Mouse (Mus musculus): ENCODE results near the gene Gm26727.
"Not testable (repeated sequence)": the region's sequence is repeated elsewhere in the genome, so short reads cannot be mapped to it uniquely, and the experiment has no call there.

Gm26727 gene

DNA sequence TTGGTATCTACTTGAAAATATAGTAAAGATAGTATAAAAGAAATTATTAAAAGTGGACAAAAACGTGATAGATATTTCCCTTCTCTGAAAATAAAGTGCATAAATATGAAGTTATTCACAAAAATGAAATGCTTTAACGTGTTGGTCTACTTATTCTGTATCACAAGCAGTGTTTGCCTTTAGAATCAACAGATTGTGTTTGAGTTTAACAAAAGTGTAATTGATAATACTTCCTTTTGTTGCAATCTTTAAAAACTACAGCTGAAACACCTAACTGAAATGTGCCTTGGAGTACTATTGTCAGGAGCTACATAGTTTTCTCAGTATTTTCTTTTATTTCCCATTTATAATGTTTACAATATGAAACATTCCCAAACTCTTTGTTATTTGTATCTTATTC is at the start of gene Gm26727:
Gene Gm26727, minus strand, starts transcription at position 101 of the 400 bp plus-strand sequence.
- DNase-seq (ENCODE audit: low read depth, low spot score): no peak
- Histone ChIP-seq H3K36me3 (ENCODE audit: control insufficient read depth, insufficient read depth, low read length, poor library complexity, severe bottlenecking) (no peaks in the 10 kb centered on the region), H3K27me3 (ENCODE audit: control insufficient read depth, insufficient read depth, low read length, poor library complexity, severe bottlenecking) (no peaks in the 10 kb centered on the region)

- no peaks in the 10 kb centered on the region for H3K36me3 ChIP-seq (ENCODE audit: control insufficient read depth, insufficient read depth, low read length, poor library complexity, severe bottlenecking)
- H3K27me3 ChIP-seq (ENCODE audit: control insufficient read depth, insufficient read depth, low read length, poor library complexity, severe bottlenecking): no peaks in the 10 kb centered on the region
- no peak for DNase-seq (ENCODE audit: low read depth, low spot score)
Observed at GRCm38 (mm10) chr2:67481051-67481450, 48.1 kb upstream of the Gm26727 start.

GRCm38 (mm10) chr2:67477753-67478152 is 44.8 kb upstream of the Gm26727 start:
- H3K27me3 ChIP-seq (ENCODE audit: control insufficient read depth, insufficient read depth, low read length, poor library complexity, severe bottlenecking): no peaks in the 10 kb centered on the region
- no peaks in the 10 kb centered on the region for H3K36me3 ChIP-seq (ENCODE audit: control insufficient read depth, insufficient read depth, low read length, poor library complexity, severe bottlenecking)
- no peak for DNase-seq (ENCODE audit: low read depth, low spot score)

GRCm38 (mm10) chr2:67470030-67470429 is 37.0 kb upstream of the Gm26727 start:
- not testable (repeated sequence) for DNase-seq (ENCODE audit: low read depth, low spot score); H3K36me3 ChIP-seq (ENCODE audit: control insufficient read depth, insufficient read depth, low read length, poor library complexity, severe bottlenecking); H3K27me3 ChIP-seq (ENCODE audit: control insufficient read depth, insufficient read depth, low read length, poor library complexity, severe bottlenecking)

- no peak for DNase-seq (ENCODE audit: low read depth, low spot score)
- no peaks in the 10 kb centered on the region for H3K36me3 ChIP-seq (ENCODE audit: control insufficient read depth, insufficient read depth, low read length, poor library complexity, severe bottlenecking)
- H3K27me3 ChIP-seq (ENCODE audit: control insufficient read depth, insufficient read depth, low read length, poor library complexity, severe bottlenecking): no peaks in the 10 kb centered on the region
Observed at GRCm38 (mm10) chr2:67467036-67467435, 34.1 kb upstream of the Gm26727 start.

- no peak for DNase-seq (ENCODE audit: low read depth, low spot score)
- Histone ChIP-seq H3K36me3 (ENCODE audit: control insufficient read depth, insufficient read depth, low read length, poor library complexity, severe bottlenecking) (no peaks in the 10 kb centered on the region), H3K27me3 (ENCODE audit: control insufficient read depth, insufficient read depth, low read length, poor library complexity, severe bottlenecking) (no peaks in the 10 kb centered on the region)
Observed at GRCm38 (mm10) chr2:67460857-67461256, 27.9 kb upstream of the Gm26727 start.

- Histone ChIP-seq H3K27me3 (ENCODE audit: control insufficient read depth, insufficient read depth, low read length, poor library complexity, severe bottlenecking) (no peaks in the 10 kb centered on the region), H3K36me3 (ENCODE audit: control insufficient read depth, insufficient read depth, low read length, poor library complexity, severe bottlenecking) (no peaks in the 10 kb centered on the region)
- no peak for DNase-seq (ENCODE audit: low read depth, low spot score)
Observed at GRCm38 (mm10) chr2:67447206-67447605, 14.2 kb upstream of the Gm26727 start.

GRCm38 (mm10) chr2:67446772-67447171 is 13.8 kb upstream of the Gm26727 start:
- DNase-seq (ENCODE audit: low read depth, low spot score): no peak
- Histone ChIP-seq H3K27me3 (ENCODE audit: control insufficient read depth, insufficient read depth, low read length, poor library complexity, severe bottlenecking) (no peaks in the 10 kb centered on the region), H3K36me3 (ENCODE audit: control insufficient read depth, insufficient read depth, low read length, poor library complexity, severe bottlenecking) (no peaks in the 10 kb centered on the region)

- DNase-seq (ENCODE audit: low read depth, low spot score): no peak
- Histone ChIP-seq H3K27me3 (ENCODE audit: control insufficient read depth, insufficient read depth, low read length, poor library complexity, severe bottlenecking) (no peaks in the 10 kb centered on the region), H3K36me3 (ENCODE audit: control insufficient read depth, insufficient read depth, low read length, poor library complexity, severe bottlenecking) (no peaks in the 10 kb centered on the region)
Observed at GRCm38 (mm10) chr2:67445780-67446179, 12.8 kb upstream of the Gm26727 start, which contains the start of gene Xirp2. TSS of gene Xirp2 (plus strand) at chr2:67446002.

GRCm38 (mm10) chr2:67438309-67438708 is 5.3 kb upstream of the Gm26727 start:
- H3K36me3 ChIP-seq (ENCODE audit: control insufficient read depth, insufficient read depth, low read length, poor library complexity, severe bottlenecking): no peaks in the 10 kb centered on the region
- no peaks in the 10 kb centered on the region for H3K27me3 ChIP-seq (ENCODE audit: control insufficient read depth, insufficient read depth, low read length, poor library complexity, severe bottlenecking)
- no peak for DNase-seq (ENCODE audit: low read depth, low spot score)

DNA sequence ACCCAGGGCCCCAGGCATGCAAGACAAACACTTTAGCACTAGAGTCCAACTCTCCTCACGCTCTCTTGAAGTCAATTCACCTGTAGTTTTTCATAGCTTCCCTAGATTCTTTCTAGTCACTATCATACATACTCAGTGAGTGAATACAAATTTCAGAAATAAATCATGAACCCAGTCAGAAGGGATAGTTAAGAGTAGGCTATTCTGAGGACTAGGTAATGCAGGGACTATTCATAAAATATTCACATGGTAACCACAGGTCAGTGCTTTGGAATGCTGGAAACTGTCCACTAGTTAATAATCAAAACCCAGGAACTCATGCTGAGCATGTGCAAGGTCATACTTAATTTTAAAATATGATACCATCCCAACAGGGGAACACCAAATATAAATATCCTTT is 10.2 kb downstream of the Gm26727 start:
- no peaks in the 10 kb centered on the region for H3K36me3 ChIP-seq (ENCODE audit: control insufficient read depth, insufficient read depth, low read length, poor library complexity, severe bottlenecking)
- DNase-seq (ENCODE audit: low read depth, low spot score): no peak
- no peaks in the 10 kb centered on the region for H3K27me3 ChIP-seq (ENCODE audit: control insufficient read depth, insufficient read depth, low read length, poor library complexity, severe bottlenecking)

DNA sequence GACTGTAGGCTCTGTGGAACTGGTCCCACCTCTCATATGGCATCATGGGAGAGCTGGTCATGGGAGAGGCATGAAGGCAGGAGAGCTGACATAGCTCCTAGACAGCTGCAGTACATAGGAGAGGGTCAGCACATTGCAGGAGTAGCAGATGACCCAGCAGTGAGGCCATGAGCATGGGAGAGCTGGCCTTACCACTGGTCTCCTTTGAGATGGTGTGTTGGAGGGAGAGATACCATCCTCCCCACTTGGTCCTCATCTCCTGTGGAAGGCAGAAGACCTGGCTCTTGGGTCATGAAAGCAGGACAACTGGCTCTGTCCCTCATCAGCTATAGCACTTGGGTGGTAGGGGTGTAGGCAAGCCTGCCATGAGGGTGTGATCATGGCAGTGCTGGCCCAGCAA is 12.1 kb downstream of the Gm26727 start:
- no peak for DNase-seq (ENCODE audit: low read depth, low spot score)
- Histone ChIP-seq H3K27me3 (ENCODE audit: control insufficient read depth, insufficient read depth, low read length, poor library complexity, severe bottlenecking) (no peaks in the 10 kb centered on the region), H3K36me3 (ENCODE audit: control insufficient read depth, insufficient read depth, low read length, poor library complexity, severe bottlenecking) (no peaks in the 10 kb centered on the region)

DNA sequence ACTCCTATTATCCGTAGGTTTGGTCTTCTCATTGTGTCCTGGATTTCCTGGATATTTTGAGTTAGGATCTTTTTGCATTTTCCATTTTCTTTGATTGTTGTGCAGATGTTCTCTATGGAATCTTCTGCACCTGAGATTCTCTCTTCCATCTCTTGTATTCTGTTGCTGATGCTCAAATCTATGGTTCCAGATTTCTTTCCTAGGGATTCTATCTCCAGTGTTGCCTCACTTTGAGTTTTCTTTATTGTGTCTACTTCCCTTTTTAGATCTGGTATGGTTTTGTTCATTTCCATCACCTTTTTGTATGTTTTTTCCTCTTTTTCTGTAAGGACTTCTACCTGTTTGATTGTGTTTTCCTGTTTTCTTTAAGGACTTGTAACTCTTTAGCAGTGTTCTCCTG is 19.6 kb downstream of the Gm26727 start, which contains the start of gene Gm21830:
Gene Gm21830, plus strand, starts transcription at position 301 of the 400 bp plus-strand sequence.
- H3K36me3 ChIP-seq (ENCODE audit: control insufficient read depth, insufficient read depth, low read length, poor library complexity, severe bottlenecking); H3K27me3 ChIP-seq (ENCODE audit: control insufficient read depth, insufficient read depth, low read length, poor library complexity, severe bottlenecking); DNase-seq (ENCODE audit: low read depth, low spot score): not testable (repeated sequence)

Data from splenic B cell, adult 2 months (primary cell).